8 mouse cellular contexts compared by ENCODE assay signal in genomic region chr8:122522796-122523651, GRCm38 (mm10). TPM values are rescaled to one million over a fixed set of nuclear protein-coding genes. Genes with fewer than 3 reads are reported as not detected.
DNase-seq lines count a peak whose midpoint lies in the region; ATAC-seq and TF ChIP-seq lines count a peak whose summit lies in the region.

No protein-coding gene starts in this region.

- H3K9ac ChIP-seq in heart, embryonic 12.5 days = peak overlapping the region; percentile 61
- no peak overlapping the region; the same call in 1 of the 2 replicates for H3K9ac ChIP-seq in kidney, embryonic 15.5 days
- H3K9ac ChIP-seq in lung, postnatal 0 days (replicated peaks; ENCODE audit: low read depth) = peak overlapping the region; percentile 36
- peak overlapping the region; percentile 0; the same call in 1 of the 2 replicates for H3K9ac ChIP-seq in stomach, embryonic 15.5 days

- no peak for ATAC-seq in heart, embryonic 12.5 days (ENCODE audit: insufficient number of reproducible peaks, low FRiP score)
- peak; percentile 26; the same call in 1 of the 2 replicates for ATAC-seq in kidney, embryonic 15.5 days (replicated peaks; ENCODE audit: low FRiP score)
- peak; percentile 45 for ATAC-seq in lung, postnatal 0 days
- ATAC-seq in stomach, embryonic 15.5 days (ENCODE audit: insufficient read depth, low FRiP score, low read depth) = peak; percentile 24; the same call in 1 of the 2 replicates

- H3K4me3 ChIP-seq in heart, embryonic 12.5 days = peak overlapping the region; percentile 8; the same call in 1 of the 2 replicates
- no peak overlapping the region for H3K4me3 ChIP-seq in kidney, embryonic 15.5 days (replicated peaks)
- H3K4me3 ChIP-seq in lung, postnatal 0 days (ENCODE audit: low read depth, low read length) = no peak overlapping the region
- no peak overlapping the region; the same call in 1 of the 2 replicates for H3K4me3 ChIP-seq in stomach, embryonic 15.5 days (replicated peaks)
- no peak overlapping the region for H3K4me3 ChIP-seq in cerebellum, adult 2 months (replicated peaks; ENCODE audit: insufficient read depth, low read depth, low read length)

- TF ChIP-seq EP300 in lung, postnatal 0 days (IDR thresholded peaks at IDR 0.05) = peak; percentile 71

- H3K4me1 ChIP-seq in heart, embryonic 12.5 days (replicated peaks) = peaks cover 89% of the 10 kb centered on the region
- H3K4me1 ChIP-seq in kidney, embryonic 15.5 days = peaks cover 82% of the 10 kb centered on the region
- peaks cover 61% of the 10 kb centered on the region for H3K4me1 ChIP-seq in lung, postnatal 0 days (ENCODE audit: insufficient read depth, low read depth, low read length)
- H3K4me1 ChIP-seq in stomach, embryonic 15.5 days = peaks cover 58% of the 10 kb centered on the region
- 0 out of 2 replicates have a peak, but pooled peaks cover 14% of the 10 kb centered on the region for H3K4me1 ChIP-seq in cerebellum, adult 2 months (ENCODE audit: control insufficient read depth, insufficient read depth, low read length)

- H3K27me3 ChIP-seq in heart, embryonic 12.5 days (replicated peaks) = no peaks in the 10 kb centered on the region
- no peaks in the 10 kb centered on the region for H3K27me3 ChIP-seq in kidney, embryonic 15.5 days
- no peaks in the 10 kb centered on the region for H3K27me3 ChIP-seq in lung, postnatal 0 days (replicated peaks; ENCODE audit: insufficient read depth, low read length)
- H3K27me3 ChIP-seq in stomach, embryonic 15.5 days (replicated peaks) = no peaks in the 10 kb centered on the region
- H3K27me3 ChIP-seq in cerebellum, adult 2 months (ENCODE audit: control insufficient read depth, insufficient read depth, low read length) = no peaks in the 10 kb centered on the region

- peak overlapping the region; percentile 55 for H3K4me2 ChIP-seq in heart, embryonic 12.5 days
- peak overlapping the region; percentile 47 for H3K4me2 ChIP-seq in kidney, embryonic 15.5 days
- H3K4me2 ChIP-seq in lung, postnatal 0 days (replicated peaks; ENCODE audit: low read depth, low read length) = peak overlapping the region; percentile 25
- peak overlapping the region; percentile 41 for H3K4me2 ChIP-seq in stomach, embryonic 15.5 days

- H3K27ac ChIP-seq in heart, embryonic 12.5 days (ENCODE audit: poor library complexity, severe bottlenecking) = peak overlapping the region; percentile 89
- H3K27ac ChIP-seq in kidney, embryonic 15.5 days = peak overlapping the region; percentile 87
- H3K27ac ChIP-seq in lung, postnatal 0 days (ENCODE audit: low read length) = peak overlapping the region; percentile 81
- peak overlapping the region; percentile 84 for H3K27ac ChIP-seq in stomach, embryonic 15.5 days
- no peak overlapping the region for H3K27ac ChIP-seq in cerebellum, adult 2 months (ENCODE audit: insufficient read depth, low read length)

- H3K9me3 ChIP-seq in heart, embryonic 12.5 days (replicated peaks) = no peaks in the 10 kb centered on the region
- H3K9me3 ChIP-seq in kidney, embryonic 15.5 days (replicated peaks) = no peaks in the 10 kb centered on the region
- no peaks in the 10 kb centered on the region for H3K9me3 ChIP-seq in lung, postnatal 0 days (ENCODE audit: low read length)
- H3K9me3 ChIP-seq in stomach, embryonic 15.5 days = no peaks in the 10 kb centered on the region

- DNase-seq in NIH3T3 (ENCODE audit: low read depth) = peak; percentile 43
- DNase-seq in brain, adult 2 months (ENCODE audit: low read depth, low spot score) = peak; percentile 4
- peak; percentile 85 for DNase-seq in lung, postnatal 0 days (ENCODE audit: low spot score)
- DNase-seq in cerebellum, adult 2 months = no peak
- no peak for DNase-seq in right cerebral cortex, postnatal 25 days

- WGBS in heart, embryonic 12.5 days = 32% methylated on average over 14 of the region's 14 CpGs
- WGBS in kidney, embryonic 15.5 days = 40% methylated on average over 14 of the region's 14 CpGs
- WGBS in lung, postnatal 0 days = 32% methylated on average over 14 of the region's 14 CpGs
- WGBS in stomach, embryonic 15.5 days = 36% methylated on average over 14 of the region's 14 CpGs
- WGBS in cerebellum, adult 2 months = 65% methylated on average over 14 of the region's 14 CpGs

- H3K36me3 ChIP-seq in heart, embryonic 12.5 days = 0 out of 2 replicates have a peak, but pooled peaks cover under 1% of the 10 kb centered on the region
- H3K36me3 ChIP-seq in kidney, embryonic 15.5 days = no peaks in the 10 kb centered on the region
- H3K36me3 ChIP-seq in lung, postnatal 0 days (ENCODE audit: insufficient read depth, low read length) = no peaks in the 10 kb centered on the region
- H3K36me3 ChIP-seq in stomach, embryonic 15.5 days = no peaks in the 10 kb centered on the region

- TF ChIP-seq CTCF in lung, postnatal 0 days (IDR thresholded peaks at IDR 0.05) = no peak
- TF ChIP-seq CTCF in cerebellum, adult 2 months (IDR thresholded peaks at IDR 0.05; ENCODE audit: borderline replicate concordance, insufficient read depth, low read depth, low read length) = no peak

- TF ChIP-seq POLR2A in cerebellum, adult 2 months (IDR thresholded peaks at IDR 0.05; ENCODE audit: borderline replicate concordance, insufficient read depth, low read length) = no peak

RNA-seq across cellular contexts. Expression of gene Piezo1, which starts 28.1 kb away (rescaled TPM):
- polyA plus RNA-seq in heart, embryonic 12.5 days (2016; fragmentation: Nextera tagmentation; extraction: Ambion mirVana) = 25.5 and 27.8 TPM in 2 replicates
- polyA plus RNA-seq in kidney, embryonic 15.5 days (2015; fragmentation: Nextera tagmentation; extraction: Ambion mirVana) = 13.2 and 17.8 TPM in 2 replicates
- polyA plus RNA-seq in lung, postnatal 0 days (2015; fragmentation: Nextera tagmentation; extraction: Ambion mirVana) = 27.3 and 31.3 TPM in 2 replicates
- 12.8 and 16.3 TPM in 2 replicates for polyA plus RNA-seq in stomach, embryonic 15.5 days (2015; fragmentation: Nextera tagmentation; extraction: Ambion mirVana)
- 4.2 and 4.5 TPM in 2 replicates for polyA plus RNA-seq in cerebellum, adult 2 months (2012; rRNA removed)

RNA-seq across cellular contexts. Expression of gene Cdt1, which starts 44.8 kb away (rescaled TPM):
- 36.9 and 38.9 TPM in 2 replicates for polyA plus RNA-seq in heart, embryonic 12.5 days (2016; fragmentation: Nextera tagmentation; extraction: Ambion mirVana)
- 40.8 and 50.4 TPM in 2 replicates for polyA plus RNA-seq in kidney, embryonic 15.5 days (2015; fragmentation: Nextera tagmentation; extraction: Ambion mirVana)
- polyA plus RNA-seq in lung, postnatal 0 days (2015; fragmentation: Nextera tagmentation; extraction: Ambion mirVana) = 7.4 and 7.7 TPM in 2 replicates
- 34.9 and 37.0 TPM in 2 replicates for polyA plus RNA-seq in stomach, embryonic 15.5 days (2015; fragmentation: Nextera tagmentation; extraction: Ambion mirVana)
- polyA plus RNA-seq in cerebellum, adult 2 months (2012; rRNA removed) = 7.6 and 8.8 TPM in 2 replicates

RNA-seq across cellular contexts. Expression of gene Ctu2, which starts 47.1 kb away (rescaled TPM):
- polyA plus RNA-seq in heart, embryonic 12.5 days (2016; fragmentation: Nextera tagmentation; extraction: Ambion mirVana) = 30.0 and 31.1 TPM in 2 replicates
- polyA plus RNA-seq in kidney, embryonic 15.5 days (2015; fragmentation: Nextera tagmentation; extraction: Ambion mirVana) = 48.6 and 55.7 TPM in 2 replicates
- 21.2 and 25.9 TPM in 2 replicates for polyA plus RNA-seq in lung, postnatal 0 days (2015; fragmentation: Nextera tagmentation; extraction: Ambion mirVana)
- polyA plus RNA-seq in stomach, embryonic 15.5 days (2015; fragmentation: Nextera tagmentation; extraction: Ambion mirVana) = 44.8 and 45.6 TPM in 2 replicates
- 45.0 and 49.7 TPM in 2 replicates for polyA plus RNA-seq in cerebellum, adult 2 months (2012; rRNA removed)

RNA-seq across cellular contexts. Expression of gene Rnf166, which starts 47.2 kb away (rescaled TPM):
- polyA plus RNA-seq in heart, embryonic 12.5 days (2016; fragmentation: Nextera tagmentation; extraction: Ambion mirVana) = 33.7 and 39.7 TPM in 2 replicates
- polyA plus RNA-seq in kidney, embryonic 15.5 days (2015; fragmentation: Nextera tagmentation; extraction: Ambion mirVana) = 37.7 and 39.8 TPM in 2 replicates
- polyA plus RNA-seq in lung, postnatal 0 days (2015; fragmentation: Nextera tagmentation; extraction: Ambion mirVana) = 49.4 and 52.7 TPM in 2 replicates
- 35.1 and 38.5 TPM in 2 replicates for polyA plus RNA-seq in stomach, embryonic 15.5 days (2015; fragmentation: Nextera tagmentation; extraction: Ambion mirVana)
- polyA plus RNA-seq in cerebellum, adult 2 months (2012; rRNA removed) = 65.9 and 69.4 TPM in 2 replicates

RNA-seq across cellular contexts. Expression of gene Aprt, which starts 53.7 kb away (rescaled TPM):
- 209 and 232 TPM in 2 replicates for polyA plus RNA-seq in heart, embryonic 12.5 days (2016; fragmentation: Nextera tagmentation; extraction: Ambion mirVana)
- polyA plus RNA-seq in kidney, embryonic 15.5 days (2015; fragmentation: Nextera tagmentation; extraction: Ambion mirVana) = 333 and 353 TPM in 2 replicates
- polyA plus RNA-seq in lung, postnatal 0 days (2015; fragmentation: Nextera tagmentation; extraction: Ambion mirVana) = 203 and 206 TPM in 2 replicates
- polyA plus RNA-seq in stomach, embryonic 15.5 days (2015; fragmentation: Nextera tagmentation; extraction: Ambion mirVana) = 354 and 399 TPM in 2 replicates
- 52.9 and 57.4 TPM in 2 replicates for polyA plus RNA-seq in cerebellum, adult 2 months (2012; rRNA removed)

Comparison
In these comparisons a context has a peak if more than half of its experiments do, and no peak if none do; other contexts are left out.
1. DNase-seq: peak in NIH3T3 (single experiment), brain, adult 2 months (single experiment) and lung, postnatal 0 days (single experiment); none in cerebellum, adult 2 months (0 of 2) and right cerebral cortex, postnatal 25 days (single experiment).
2. Peak in every context shown above with its lines, with median percentiles within 50 percentile points of each other: H3K4me2 ChIP-seq.